Mouse (Mus musculus): ENCODE measurements at regions not wholly inside any gene's neighbourhood (a gene's known extent, or its start where the extent isn't known, plus 50 kb on each side); places are given as distances from the start of the nearest gene placed in this dataset.

DNA sequence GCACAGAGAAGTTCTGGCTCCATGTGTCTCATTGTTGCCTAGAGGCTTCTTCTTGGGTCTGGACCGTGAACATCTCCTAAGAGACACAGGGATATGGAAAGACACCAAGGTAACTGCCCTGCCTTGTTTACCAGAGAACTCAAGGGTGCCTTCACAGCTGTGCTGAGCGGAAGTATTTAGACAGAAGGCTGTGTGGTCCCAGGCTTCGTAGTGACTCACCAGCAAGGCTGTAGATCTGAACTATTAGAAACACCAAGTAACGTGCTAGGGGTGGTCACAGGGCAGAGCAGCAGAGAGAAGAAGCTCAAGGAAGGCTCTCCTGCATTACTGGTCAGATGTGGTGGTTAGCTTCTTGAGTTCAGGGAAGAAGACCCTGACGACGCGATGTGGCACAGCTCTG, 51.6 kb upstream of the Lpp start:
- no peaks in the 10 kb centered on the region for H3K36me3 ChIP-seq (ENCODE audit: control insufficient read depth, insufficient read depth, low read length, poor library complexity, severe bottlenecking)
- no peaks in the 10 kb centered on the region for H3K27me3 ChIP-seq (ENCODE audit: control insufficient read depth, insufficient read depth, low read length, poor library complexity, severe bottlenecking)
- no peak overlapping the region for H3K9ac ChIP-seq (ENCODE audit: low read depth, poor library complexity, severe bottlenecking)
- no peak overlapping the region for H3K4me3 ChIP-seq (ENCODE audit: low read depth, low read length)
- no peak for TF ChIP-seq CTCF (IDR thresholded peaks at IDR 0.05; ENCODE audit: low read depth, low read length)
- no peak for TF ChIP-seq POLR2A (IDR thresholded peaks at IDR 0.05; ENCODE audit: insufficient read depth, low read length)
- TF ChIP-seq EP300 (IDR thresholded peaks at IDR 0.05; ENCODE audit: insufficient read depth, low read depth, low read length) = no peak
- no peak overlapping the region for H3K27ac ChIP-seq (ENCODE audit: insufficient read depth, low read length)
- no peaks in the 10 kb centered on the region for H3K4me1 ChIP-seq (ENCODE audit: control insufficient read depth, insufficient read depth, low read length)
- H3K9me3 ChIP-seq (replicated peaks; ENCODE audit: control insufficient read depth, insufficient read depth, low read length, poor library complexity, severe bottlenecking) = no peaks in the 10 kb centered on the region

DNA sequence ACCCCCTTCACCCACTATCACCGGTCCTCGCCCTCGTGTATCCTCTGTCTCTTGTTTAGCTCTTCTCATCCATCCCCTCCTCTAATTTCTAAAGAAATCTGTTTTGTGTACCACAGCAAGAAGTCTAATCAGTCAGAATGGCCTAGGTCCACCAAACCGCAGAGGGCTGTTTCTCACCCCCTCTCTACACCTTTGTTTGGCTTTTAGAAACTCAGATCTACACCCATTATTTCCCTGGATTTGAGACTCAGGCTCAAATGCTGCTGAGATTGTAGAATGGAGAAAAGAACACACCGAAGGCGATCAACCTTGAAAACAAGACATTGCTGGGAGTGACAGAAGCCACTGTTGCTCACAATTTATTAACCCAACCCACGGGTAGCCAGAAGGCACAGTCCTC, 52.7 kb upstream of the Lpp start:
- H3K4me1 ChIP-seq (ENCODE audit: control insufficient read depth, insufficient read depth, low read length) = no peaks in the 10 kb centered on the region
- no peak overlapping the region for H3K9ac ChIP-seq (ENCODE audit: low read depth, poor library complexity, severe bottlenecking)
- no peaks in the 10 kb centered on the region for H3K27me3 ChIP-seq (ENCODE audit: control insufficient read depth, insufficient read depth, low read length, poor library complexity, severe bottlenecking)
- H3K27ac ChIP-seq (ENCODE audit: insufficient read depth, low read length) = no peak overlapping the region
- H3K9me3 ChIP-seq (replicated peaks; ENCODE audit: control insufficient read depth, insufficient read depth, low read length, poor library complexity, severe bottlenecking) = no peaks in the 10 kb centered on the region
- no peak overlapping the region for H3K4me3 ChIP-seq (ENCODE audit: low read depth, low read length)
- no peaks in the 10 kb centered on the region for H3K36me3 ChIP-seq (ENCODE audit: control insufficient read depth, insufficient read depth, low read length, poor library complexity, severe bottlenecking)
- TF ChIP-seq POLR2A (IDR thresholded peaks at IDR 0.05; ENCODE audit: insufficient read depth, low read length) = no peak
- no peak for TF ChIP-seq EP300 (IDR thresholded peaks at IDR 0.05; ENCODE audit: insufficient read depth, low read depth, low read length)
- TF ChIP-seq CTCF (IDR thresholded peaks at IDR 0.05; ENCODE audit: low read depth, low read length) = no peak

DNA sequence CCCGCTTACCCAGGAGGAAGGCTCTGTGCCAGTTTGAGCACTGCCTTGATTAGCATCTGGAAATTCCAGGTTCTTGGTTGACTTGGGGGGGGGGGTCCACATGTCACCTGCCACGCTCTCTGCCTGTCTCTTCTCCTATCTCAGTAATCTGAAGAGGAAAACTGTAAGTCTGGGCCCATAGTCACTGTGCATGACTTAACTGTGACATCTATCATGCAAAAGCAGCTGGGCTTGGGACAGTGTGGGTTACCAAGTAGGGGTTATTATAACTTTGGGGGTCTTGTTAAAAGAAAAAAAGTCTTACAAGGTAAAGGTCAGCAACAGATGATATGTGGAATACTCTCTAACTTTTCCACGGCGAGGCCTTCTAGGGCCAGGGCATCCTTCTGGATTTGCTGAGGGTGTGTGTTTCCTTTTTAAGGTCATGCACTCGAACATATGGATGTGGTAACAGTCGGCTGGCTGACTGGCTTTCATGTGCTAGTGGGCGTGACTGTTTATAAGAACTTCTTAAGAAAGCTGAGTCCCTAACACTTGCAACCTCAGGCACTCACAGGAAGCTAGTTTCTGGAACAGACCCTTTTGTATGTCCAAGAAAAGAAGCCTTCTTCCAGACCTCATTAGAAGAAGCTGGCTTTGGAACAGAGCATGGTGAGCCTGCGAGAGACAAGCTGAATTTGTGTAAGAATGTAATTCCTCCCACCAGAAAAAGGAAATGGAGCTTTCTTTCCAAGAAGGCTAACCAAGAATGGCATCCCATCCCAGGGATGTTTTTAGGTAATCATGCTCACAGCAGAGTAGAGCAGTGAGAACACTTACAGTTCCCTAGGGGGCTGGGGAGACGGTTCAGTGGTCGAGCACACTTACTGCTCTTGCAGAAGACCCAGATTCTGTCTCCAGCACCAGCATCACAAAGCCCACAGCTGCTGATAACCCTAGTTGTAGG, 53.7 kb upstream of the Lpp start:
- H3K27ac ChIP-seq (ENCODE audit: insufficient read depth, low read length) = no peak overlapping the region
- H3K27me3 ChIP-seq (ENCODE audit: control insufficient read depth, insufficient read depth, low read length, poor library complexity, severe bottlenecking) = no peaks in the 10 kb centered on the region
- H3K9ac ChIP-seq (ENCODE audit: low read depth, poor library complexity, severe bottlenecking) = no peak overlapping the region
- H3K4me3 ChIP-seq (ENCODE audit: low read depth, low read length) = no peak overlapping the region
- H3K36me3 ChIP-seq (ENCODE audit: control insufficient read depth, insufficient read depth, low read length, poor library complexity, severe bottlenecking) = no peaks in the 10 kb centered on the region
- H3K4me1 ChIP-seq (ENCODE audit: control insufficient read depth, insufficient read depth, low read length) = no peaks in the 10 kb centered on the region
- H3K9me3 ChIP-seq (replicated peaks; ENCODE audit: control insufficient read depth, insufficient read depth, low read length, poor library complexity, severe bottlenecking) = no peaks in the 10 kb centered on the region
- no peak for TF ChIP-seq CTCF (IDR thresholded peaks at IDR 0.05; ENCODE audit: low read depth, low read length)
- TF ChIP-seq EP300 (IDR thresholded peaks at IDR 0.05; ENCODE audit: insufficient read depth, low read depth, low read length) = no peak
- no peak for TF ChIP-seq POLR2A (IDR thresholded peaks at IDR 0.05; ENCODE audit: insufficient read depth, low read length)

DNA sequence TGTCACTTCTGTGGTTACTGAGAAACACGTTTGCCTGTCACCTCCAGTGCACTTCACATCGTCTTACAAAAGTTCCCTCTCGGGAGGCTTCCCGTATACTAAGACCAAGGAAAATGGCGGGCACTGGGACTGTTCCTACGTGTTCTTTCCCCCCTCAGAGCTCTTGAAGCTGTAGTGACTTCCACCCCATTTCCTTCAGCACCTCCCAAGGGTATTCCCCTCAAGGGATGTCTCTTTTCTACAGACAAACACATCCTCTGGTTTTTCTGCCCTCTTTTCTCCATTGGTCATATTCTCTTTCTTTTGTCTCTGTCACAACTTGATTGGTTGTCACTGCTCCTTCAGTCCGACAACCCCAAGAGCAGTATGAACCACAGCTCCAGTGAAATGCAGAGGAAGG, 54.9 kb upstream of the Lpp start:
- Histone ChIP-seq H3K4me3 (ENCODE audit: low read depth, low read length) (no peak overlapping the region), H3K36me3 (ENCODE audit: control insufficient read depth, insufficient read depth, low read length, poor library complexity, severe bottlenecking) (no peaks in the 10 kb centered on the region), H3K9ac (ENCODE audit: low read depth, poor library complexity, severe bottlenecking) (no peak overlapping the region), H3K4me1 (ENCODE audit: control insufficient read depth, insufficient read depth, low read length) (no peaks in the 10 kb centered on the region), H3K9me3 (replicated peaks; ENCODE audit: control insufficient read depth, insufficient read depth, low read length, poor library complexity, severe bottlenecking) (no peaks in the 10 kb centered on the region), H3K27ac (ENCODE audit: insufficient read depth, low read length) (no peak overlapping the region), H3K27me3 (ENCODE audit: control insufficient read depth, insufficient read depth, low read length, poor library complexity, severe bottlenecking) (no peaks in the 10 kb centered on the region)
- TF ChIP-seq EP300 (IDR thresholded peaks at IDR 0.05; ENCODE audit: insufficient read depth, low read depth, low read length) (no peak), POLR2A (IDR thresholded peaks at IDR 0.05; ENCODE audit: insufficient read depth, low read length) (no peak), CTCF (IDR thresholded peaks at IDR 0.05; ENCODE audit: low read depth, low read length) (no peak)

DNA sequence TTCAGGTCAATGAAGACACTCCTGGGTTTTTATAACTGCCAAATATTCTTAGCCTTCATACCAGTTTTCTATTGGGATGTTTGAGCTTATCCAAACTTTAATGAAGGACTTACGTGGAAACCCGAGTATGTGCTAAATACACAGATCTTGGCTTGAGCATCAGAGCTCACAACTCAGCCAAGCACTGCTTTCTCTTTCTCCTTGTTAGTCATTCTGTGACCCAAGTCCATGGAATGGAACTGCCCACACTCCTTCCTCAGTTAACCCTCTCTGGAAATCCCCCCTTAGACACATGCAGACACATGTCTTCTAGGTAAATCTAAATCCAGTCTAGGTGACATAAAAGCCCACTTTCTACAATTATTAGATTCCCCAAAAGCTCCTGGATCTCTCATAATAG, 58.9 kb upstream of the Lpp start:
- Histone ChIP-seq H3K4me1 (ENCODE audit: control insufficient read depth, insufficient read depth, low read length) (no peaks in the 10 kb centered on the region), H3K36me3 (ENCODE audit: control insufficient read depth, insufficient read depth, low read length, poor library complexity, severe bottlenecking) (no peaks in the 10 kb centered on the region), H3K9ac (ENCODE audit: low read depth, poor library complexity, severe bottlenecking) (no peak overlapping the region), H3K27ac (ENCODE audit: insufficient read depth, low read length) (no peak overlapping the region), H3K9me3 (replicated peaks; ENCODE audit: control insufficient read depth, insufficient read depth, low read length, poor library complexity, severe bottlenecking) (no peaks in the 10 kb centered on the region), H3K4me3 (ENCODE audit: low read depth, low read length) (no peak overlapping the region), H3K27me3 (ENCODE audit: control insufficient read depth, insufficient read depth, low read length, poor library complexity, severe bottlenecking) (no peaks in the 10 kb centered on the region)
- TF ChIP-seq POLR2A (IDR thresholded peaks at IDR 0.05; ENCODE audit: insufficient read depth, low read length) (no peak), CTCF (IDR thresholded peaks at IDR 0.05; ENCODE audit: low read depth, low read length) (no peak), EP300 (IDR thresholded peaks at IDR 0.05; ENCODE audit: insufficient read depth, low read depth, low read length) (no peak)

DNA sequence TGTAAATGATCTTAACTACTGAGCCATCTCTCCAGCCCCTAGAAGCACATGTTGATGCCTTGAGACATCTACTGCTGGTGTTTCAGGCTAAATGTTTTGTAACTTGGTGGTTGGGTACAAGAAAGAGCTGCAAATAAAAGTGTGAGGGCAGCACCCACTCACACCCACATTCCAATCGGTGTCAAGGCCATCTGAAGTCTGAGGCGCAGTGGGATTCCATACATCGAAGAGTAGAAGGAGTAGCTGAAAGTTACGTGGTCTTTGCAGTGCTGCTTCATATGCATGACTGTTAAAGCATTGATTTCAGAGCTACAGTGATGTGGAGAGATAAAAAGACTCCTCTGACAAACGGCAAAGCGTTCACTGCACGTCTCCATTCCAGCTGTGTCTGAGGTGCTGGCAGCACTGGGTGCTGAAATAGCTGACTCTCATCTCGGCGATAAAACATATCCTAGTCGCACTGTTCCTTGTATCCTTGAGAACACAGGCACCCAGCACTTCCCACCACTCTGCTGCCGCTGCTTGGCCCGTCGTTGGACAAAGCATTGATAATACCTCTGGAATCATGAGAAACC, 61.8 kb upstream of the Lpp start:
- H3K27ac ChIP-seq (ENCODE audit: insufficient read depth, low read length) = no peak overlapping the region
- H3K4me1 ChIP-seq (ENCODE audit: control insufficient read depth, insufficient read depth, low read length) = no peaks in the 10 kb centered on the region
- no peaks in the 10 kb centered on the region for H3K27me3 ChIP-seq (ENCODE audit: control insufficient read depth, insufficient read depth, low read length, poor library complexity, severe bottlenecking)
- no peak for TF ChIP-seq EP300 (IDR thresholded peaks at IDR 0.05; ENCODE audit: insufficient read depth, low read depth, low read length)
- TF ChIP-seq POLR2A (IDR thresholded peaks at IDR 0.05; ENCODE audit: insufficient read depth, low read length) = no peak
- TF ChIP-seq CTCF (IDR thresholded peaks at IDR 0.05; ENCODE audit: low read depth, low read length) = no peak
- no peak overlapping the region for H3K4me3 ChIP-seq (ENCODE audit: low read depth, low read length)
- H3K36me3 ChIP-seq (ENCODE audit: control insufficient read depth, insufficient read depth, low read length, poor library complexity, severe bottlenecking) = no peaks in the 10 kb centered on the region
- no peaks in the 10 kb centered on the region for H3K9me3 ChIP-seq (replicated peaks; ENCODE audit: control insufficient read depth, insufficient read depth, low read length, poor library complexity, severe bottlenecking)
- H3K9ac ChIP-seq (ENCODE audit: low read depth, poor library complexity, severe bottlenecking) = no peak overlapping the region

All from ES-Bruce4 (cell line).